ENCODE assay signal across 12 mouse cellular contexts in the genomic region with DNA sequence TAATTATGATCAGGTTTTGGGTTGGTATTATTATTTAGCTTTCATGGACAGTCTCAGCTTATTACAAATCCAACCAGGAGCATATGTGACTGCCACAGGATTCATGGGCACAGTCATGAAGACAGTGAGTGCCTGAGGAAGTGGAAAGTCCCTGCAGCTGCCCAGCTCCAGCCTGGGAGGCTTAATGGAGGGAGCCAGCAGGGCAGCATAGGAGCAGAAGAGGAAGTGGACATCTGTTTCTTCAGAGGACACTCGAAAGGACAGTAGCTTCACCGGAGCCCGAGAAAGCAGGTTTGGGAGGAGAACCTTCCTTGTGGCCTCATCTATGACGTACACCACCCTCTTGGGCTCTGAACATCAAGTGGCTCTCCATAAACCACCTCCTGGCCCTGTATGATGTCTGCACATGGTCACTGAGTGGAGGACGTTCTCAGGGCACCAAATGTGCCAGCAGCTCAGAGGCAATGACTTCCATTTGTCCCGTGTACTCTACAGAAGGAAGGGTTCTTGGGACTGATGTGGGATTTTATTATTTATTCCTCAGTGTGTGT. TPM values are rescaled to one million over a fixed set of nuclear protein-coding genes. Genes with fewer than 3 reads are reported as not detected.
DNase-seq lines count a peak whose midpoint lies in the region; ATAC-seq and TF ChIP-seq lines count a peak whose summit lies in the region.
"Had no signal": no experiment of that assay in that cellular context is flagged by ENCODE, and none has a peak within 500 bp of the region (broad histone marks: within the 10 kb centered on the region; RNA-seq: fewer than 3 reads in every experiment).

No protein-coding gene starts in this region.

- DNase-seq in hindbrain, embryonic 10.5 days (ENCODE audit: low spot score) = no peak
- no peak for DNase-seq in embryonic facial prominence, embryonic 14.5 days (ENCODE audit: low spot score)
- DNase-seq in hindbrain, postnatal 0 days (ENCODE audit: low spot score) = no peak
- no peak for DNase-seq in embryo, embryonic 11 days
- DNase-seq: cerebellum, adult 8-10 months; kidney, adult 11 months had no signal

- H3K9me3 ChIP-seq in hindbrain, embryonic 10.5 days = 0 out of 2 replicates have a peak, but pooled peaks cover 3% of the 10 kb centered on the region
- H3K9me3 ChIP-seq in hindbrain, embryonic 12.5 days (replicated peaks) = no peaks in the 10 kb centered on the region
- no peaks in the 10 kb centered on the region for H3K9me3 ChIP-seq in embryonic facial prominence, embryonic 14.5 days (ENCODE audit: control insufficient read depth, low read length)
- no peaks in the 10 kb centered on the region for H3K9me3 ChIP-seq in hindbrain, postnatal 0 days (ENCODE audit: low read length)
- H3K9me3 ChIP-seq: liver, embryonic 12.5 days; midbrain, embryonic 13.5 days had no signal

- no peak for TF ChIP-seq POLR2A in bone marrow, adult 2 months (IDR thresholded peaks at IDR 0.05; ENCODE audit: borderline replicate concordance, control insufficient read depth, low read depth, low read length)

- no peaks in the 10 kb centered on the region for H3K79me2 ChIP-seq in macrophage (ENCODE audit: inconsistent target)

- H3K4me2 ChIP-seq in hindbrain, embryonic 12.5 days (replicated peaks) = no peak overlapping the region
- H3K4me2 ChIP-seq in embryonic facial prominence, embryonic 14.5 days (ENCODE audit: low read depth, low read length) = no peak overlapping the region
- no peak overlapping the region for H3K4me2 ChIP-seq in hindbrain, postnatal 0 days (ENCODE audit: low read depth, low read length)
- H3K4me2 ChIP-seq: liver, embryonic 12.5 days; midbrain, embryonic 13.5 days had no signal

- no peaks in the 10 kb centered on the region for H3K36me3 ChIP-seq in hindbrain, embryonic 10.5 days
- H3K36me3 ChIP-seq in hindbrain, embryonic 12.5 days = no peaks in the 10 kb centered on the region
- no peaks in the 10 kb centered on the region for H3K36me3 ChIP-seq in embryonic facial prominence, embryonic 14.5 days (ENCODE audit: control insufficient read depth, insufficient read depth, low read length)
- H3K36me3 ChIP-seq in macrophage (ENCODE audit: inconsistent target) = no peaks in the 10 kb centered on the region
- H3K36me3 ChIP-seq in hindbrain, postnatal 0 days (ENCODE audit: insufficient read depth, low read length) = no peaks in the 10 kb centered on the region
- H3K36me3 ChIP-seq: liver, embryonic 12.5 days; midbrain, embryonic 13.5 days had no signal

- H3K27me3 ChIP-seq in hindbrain, embryonic 10.5 days (ENCODE audit: insufficient read depth, poor library complexity, severe bottlenecking) = no peaks in the 10 kb centered on the region
- H3K27me3 ChIP-seq in hindbrain, embryonic 12.5 days = no peaks in the 10 kb centered on the region
- no peaks in the 10 kb centered on the region for H3K27me3 ChIP-seq in embryonic facial prominence, embryonic 14.5 days (replicated peaks; ENCODE audit: control insufficient read depth, insufficient read depth, low read length)
- no peaks in the 10 kb centered on the region for H3K27me3 ChIP-seq in hindbrain, postnatal 0 days (ENCODE audit: insufficient read depth, low read length)
- H3K27me3 ChIP-seq: liver, embryonic 12.5 days; midbrain, embryonic 13.5 days; Patski had no signal

- no peak for ATAC-seq in hindbrain, embryonic 12.5 days (ENCODE audit: low FRiP score)
- no peak for ATAC-seq in embryonic facial prominence, embryonic 14.5 days (ENCODE audit: low read depth)
- ATAC-seq in hindbrain, postnatal 0 days = no peak
- ATAC-seq: liver, embryonic 12.5 days had no signal

- H3K4me1 ChIP-seq in hindbrain, embryonic 10.5 days (replicated peaks) = peaks cover 47% of the 10 kb centered on the region
- peaks cover 36% of the 10 kb centered on the region for H3K4me1 ChIP-seq in hindbrain, embryonic 12.5 days
- H3K4me1 ChIP-seq in bone marrow, adult 2 months (ENCODE audit: control insufficient read depth, insufficient read depth, low read length) = peaks cover 16% of the 10 kb centered on the region
- H3K4me1 ChIP-seq in embryonic facial prominence, embryonic 14.5 days (ENCODE audit: control insufficient read depth, insufficient read depth, low read length) = peaks cover 35% of the 10 kb centered on the region
- peaks cover 10% of the 10 kb centered on the region; the same call in 1 of the 2 replicates for H3K4me1 ChIP-seq in hindbrain, postnatal 0 days (ENCODE audit: insufficient read depth, low read length)

- WGBS in hindbrain, embryonic 10.5 days = 85% methylated on average over 6 of the region's 6 CpGs
- WGBS in hindbrain, embryonic 12.5 days = 82% methylated on average over 6 of the region's 6 CpGs
- 32% methylated on average over 6 of the region's 6 CpGs for WGBS in bone marrow, adult 2 months
- 84% methylated on average over 6 of the region's 6 CpGs for whole genome bisulfite sequencing in embryonic facial prominence, embryonic 14.5 days
- 28% methylated on average over 6 of the region's 6 CpGs for whole genome bisulfite sequencing in macrophage (ENCODE audit: missing documents)
- WGBS in hindbrain, postnatal 0 days = 75% methylated on average over 6 of the region's 6 CpGs

- H3K4me3 ChIP-seq in hindbrain, embryonic 10.5 days = no peak overlapping the region
- no peak overlapping the region for H3K4me3 ChIP-seq in hindbrain, embryonic 12.5 days
- no peak overlapping the region for H3K4me3 ChIP-seq in bone marrow, adult 2 months (replicated peaks; ENCODE audit: control insufficient read depth, low read depth, low read length)
- H3K4me3 ChIP-seq in embryonic facial prominence, embryonic 14.5 days (ENCODE audit: low read depth, low read length) = no peak overlapping the region
- H3K4me3 ChIP-seq in macrophage (ENCODE audit: inconsistent target) = no peak overlapping the region
- no peak overlapping the region for H3K4me3 ChIP-seq in hindbrain, postnatal 0 days (ENCODE audit: low read length)
- H3K4me3 ChIP-seq: liver, embryonic 12.5 days; midbrain, embryonic 13.5 days had no signal

- H3K27ac ChIP-seq in hindbrain, embryonic 10.5 days = peak overlapping the region; percentile 37; the same call in 1 of the 2 replicates
- H3K27ac ChIP-seq in hindbrain, embryonic 12.5 days = no peak overlapping the region
- peak overlapping the region; percentile 50 for H3K27ac ChIP-seq in bone marrow, adult 2 months (ENCODE audit: control insufficient read depth, insufficient read depth, low read depth, low read length, poor library complexity)
- peak overlapping the region; percentile 88 for H3K27ac ChIP-seq in embryonic facial prominence, embryonic 14.5 days (replicated peaks; ENCODE audit: low read depth, low read length)
- peak overlapping the region; percentile 90 for H3K27ac ChIP-seq in macrophage
- H3K27ac ChIP-seq in hindbrain, postnatal 0 days = no peak overlapping the region
- H3K27ac ChIP-seq: liver, embryonic 12.5 days had no signal

- no peak overlapping the region for H3K9ac ChIP-seq in hindbrain, embryonic 12.5 days
- no peak overlapping the region for H3K9ac ChIP-seq in embryonic facial prominence, embryonic 14.5 days (ENCODE audit: low read depth, low read length)
- no peak overlapping the region for H3K9ac ChIP-seq in hindbrain, postnatal 0 days (replicated peaks; ENCODE audit: low read length)
- H3K9ac ChIP-seq: liver, embryonic 12.5 days; midbrain, embryonic 13.5 days had no signal

- TF ChIP-seq CTCF in bone marrow, adult 2 months (IDR thresholded peaks at IDR 0.05; ENCODE audit: control insufficient read depth, insufficient read depth, low read length) = no peak
- no peak for TF ChIP-seq CTCF in hindbrain, postnatal 0 days (IDR thresholded peaks at IDR 0.05; ENCODE audit: low read depth)

RNA-seq across cellular contexts. Expression of gene Irf2bp2, which starts 28.5 kb away (rescaled TPM):
- polyA plus RNA-seq in hindbrain, embryonic 10.5 days (2016; fragmentation: Nextera tagmentation; extraction: Ambion mirVana) = 3.3 and 4.3 TPM in 2 replicates
- polyA plus RNA-seq in hindbrain, embryonic 12.5 days (2016; fragmentation: Nextera tagmentation; extraction: Ambion mirVana) = 8.8 and 9.6 TPM in 2 replicates
- 21.3 and 35.8 TPM in 2 replicates for polyA plus RNA-seq in bone marrow, adult 2 months (2011; ENCODE audit: insufficient read depth, insufficient read length, low replicate concordance, missing spikeins)
- polyA plus RNA-seq in embryonic facial prominence, embryonic 14.5 days (2014; fragmentation: Nextera tagmentation; extraction: Ambion mirVana) = 10.6 and 10.7 TPM in 2 replicates
- 100 to 1,000 TPM in 19 of 26 experiments, 10 to 100 TPM in 6, 1 to 10 TPM in 1; 2.6 to 175 (median 132) TPM for total RNA-seq in macrophage (2018; cell fraction: chromatin; rRNA removed)
- total RNA-seq in macrophage (2018; cell fraction: cytosol; rRNA removed) = 100 to 1,000 TPM in 12 of 26 experiments, 10 to 100 TPM in 14; 12.4 to 139 (median 98.3) TPM
- 100 to 1,000 TPM in 23 of 26 experiments, 10 to 100 TPM in 3; 17.9 to 251 (median 174) TPM for total RNA-seq in macrophage (2018; cell fraction: nucleus; rRNA removed)
- 39.1 to 68.1 TPM (median 42.7 TPM) in 3 replicates for polyA plus RNA-seq in macrophage (2018)
- total RNA-seq in hindbrain, postnatal 0 days (2014; rRNA removed) = 91.5 and 99.1 TPM in 2 replicates
- polyA plus RNA-seq in hindbrain, postnatal 0 days (2015; fragmentation: Nextera tagmentation; extraction: Ambion mirVana) = 10.2 and 11.4 TPM in 2 replicates

Comparison
In these comparisons a context has a peak if more than half of its experiments do, and no peak if none do; other contexts are left out.
1. H3K27ac ChIP-seq: peak in hindbrain, embryonic 10.5 days (single experiment), bone marrow, adult 2 months (single experiment), embryonic facial prominence, embryonic 14.5 days (single experiment) and macrophage (single experiment); none in hindbrain, embryonic 12.5 days (single experiment) and hindbrain, postnatal 0 days (single experiment).